Mouse (Mus musculus) WW6 (cell line): Measurements from ENCODE around the gene Morn1.

Experiments
- DNase-seq: peaks from one replicate; pipeline ENCODE4 v3.0.0-alpha.2; 2013; ENCODE audit warnings: low read depth, low spot score

Gene Morn1

GRCm38 (mm10) chr4:155086108-155087024, at the start of gene Morn1, which contains the start of gene Rer1:
TSS of gene Morn1 (plus strand) at chr4:155086577.
TSS of gene Rer1 (minus strand) at chr4:155086382.
- DNase-seq, result peak; percentile 98

- no peak for DNase-seq
Observed at GRCm38 (mm10) chr4:155040197-155040596, 46.2 kb upstream of the Morn1 start.

- no peak for DNase-seq
Observed at GRCm38 (mm10) chr4:155040696-155041095, 45.7 kb upstream of the Morn1 start.

- DNase-seq, result no peak
Observed at GRCm38 (mm10) chr4:155042606-155043288, 43.6 kb upstream of the Morn1 start.

DNA sequence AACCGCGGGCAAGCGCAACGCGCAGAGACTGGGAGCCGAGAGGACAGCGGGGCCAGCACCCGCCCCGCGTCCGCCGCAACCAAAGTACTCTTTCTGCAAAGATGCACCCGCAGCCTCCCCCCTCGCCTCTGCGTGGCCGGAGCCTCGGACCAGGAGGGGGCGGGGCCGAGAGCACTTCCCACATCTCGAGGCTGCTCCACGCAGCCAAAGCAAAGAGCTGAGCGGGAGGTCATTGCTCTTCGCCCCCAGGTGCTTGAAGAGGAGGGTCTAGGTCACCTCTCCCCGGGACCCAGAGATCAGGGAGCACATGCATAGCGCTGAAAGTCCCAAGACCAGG, 43.1 kb upstream of the Morn1 start:
- no peak for DNase-seq

GRCm38 (mm10) chr4:155046636-155047035, 39.7 kb upstream of the Morn1 start:
- no peak for DNase-seq

- no peak for DNase-seq
Observed at GRCm38 (mm10) chr4:155050116-155050515, 36.3 kb upstream of the Morn1 start.

- no peak for DNase-seq
Observed at GRCm38 (mm10) chr4:155056724-155057123, 29.7 kb upstream of the Morn1 start, which contains the start of gene Plch2. TSS of gene Plch2 (minus strand) at chr4:155056784.

DNA sequence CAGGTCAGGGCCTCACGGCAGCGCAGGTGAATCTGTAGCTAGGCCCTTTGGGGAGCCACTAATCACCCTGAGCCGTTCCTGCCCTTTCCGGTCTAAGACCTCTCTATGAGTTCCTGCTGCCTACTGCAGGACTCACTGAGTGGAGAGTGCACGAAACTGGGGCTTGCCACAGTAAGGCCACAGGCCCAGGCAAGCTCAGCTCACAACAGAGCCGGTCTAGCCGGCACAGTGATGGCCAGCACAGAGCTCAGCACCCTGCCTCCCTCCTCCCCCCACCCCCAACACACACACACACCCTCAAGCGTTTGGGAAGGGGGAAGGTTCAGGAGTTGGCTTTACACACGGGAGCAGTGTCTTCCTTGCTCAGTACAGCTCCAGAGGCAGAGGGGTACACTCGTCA, 28.1 kb upstream of the Morn1 start:
- no peak for DNase-seq

- DNase-seq, result no peak
Observed at GRCm38 (mm10) chr4:155063895-155064294, 22.5 kb upstream of the Morn1 start.

DNA sequence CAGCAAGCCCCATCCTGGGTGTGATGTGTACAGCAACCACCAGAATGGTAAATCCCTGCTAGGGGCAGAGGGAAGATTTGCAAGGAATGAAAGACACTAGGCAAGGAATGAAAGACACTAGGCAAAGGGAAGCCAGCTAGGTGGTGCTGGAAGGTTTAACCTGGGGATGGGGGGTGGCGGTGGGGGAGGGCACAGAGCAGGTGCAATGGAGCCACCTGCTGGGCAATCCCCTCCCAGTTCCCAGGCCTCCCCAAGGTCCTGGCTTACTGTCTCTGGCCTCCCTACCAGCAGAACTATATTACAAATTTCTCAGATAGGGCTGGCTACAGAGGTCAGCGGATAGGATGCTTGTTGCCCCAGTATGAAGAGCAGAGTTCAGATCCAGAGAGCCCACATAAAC, 21.9 kb upstream of the Morn1 start:
- no peak for DNase-seq

DNA sequence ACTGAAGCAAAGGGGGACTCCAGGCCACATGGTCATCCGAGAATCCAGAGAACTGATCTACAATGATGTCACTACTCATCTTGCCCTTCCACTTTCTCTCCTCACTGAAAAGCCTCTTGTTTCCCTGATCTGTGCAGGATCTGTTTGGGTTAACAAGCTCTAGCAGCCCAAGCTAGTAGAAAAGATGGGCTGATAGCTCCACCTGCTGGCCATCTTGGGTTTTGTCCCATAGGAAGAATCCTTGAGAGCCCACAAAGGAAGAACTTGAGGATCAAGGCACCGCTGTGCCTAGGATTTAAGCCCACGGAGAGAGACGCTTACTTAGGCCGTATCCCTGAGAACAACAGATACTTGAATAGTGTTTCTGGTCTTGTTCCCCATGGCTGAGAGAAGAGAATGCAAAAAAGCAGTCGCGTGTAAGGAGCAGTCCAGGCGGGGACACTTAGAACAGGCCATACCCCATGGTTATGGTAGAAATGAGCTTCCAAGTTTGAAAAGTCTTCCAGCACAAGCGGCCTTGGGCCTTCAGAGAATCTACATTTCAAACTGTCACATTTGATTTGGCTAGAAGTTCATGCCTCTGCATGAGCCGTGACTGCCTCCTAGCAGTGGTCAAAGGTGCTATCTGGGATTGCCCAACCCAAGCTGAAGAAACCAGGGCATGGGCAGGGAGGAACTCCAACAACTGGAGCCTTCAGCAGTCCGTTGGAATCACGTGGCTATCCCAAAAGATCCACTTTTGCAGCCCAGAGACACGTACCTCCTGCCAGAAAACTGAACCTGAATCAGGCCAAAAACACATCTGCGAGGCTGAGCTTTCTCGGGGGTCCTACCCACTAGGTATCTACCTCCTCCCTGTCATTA, 20.2 kb upstream of the Morn1 start:
- DNase-seq, result peak; percentile 76

DNA sequence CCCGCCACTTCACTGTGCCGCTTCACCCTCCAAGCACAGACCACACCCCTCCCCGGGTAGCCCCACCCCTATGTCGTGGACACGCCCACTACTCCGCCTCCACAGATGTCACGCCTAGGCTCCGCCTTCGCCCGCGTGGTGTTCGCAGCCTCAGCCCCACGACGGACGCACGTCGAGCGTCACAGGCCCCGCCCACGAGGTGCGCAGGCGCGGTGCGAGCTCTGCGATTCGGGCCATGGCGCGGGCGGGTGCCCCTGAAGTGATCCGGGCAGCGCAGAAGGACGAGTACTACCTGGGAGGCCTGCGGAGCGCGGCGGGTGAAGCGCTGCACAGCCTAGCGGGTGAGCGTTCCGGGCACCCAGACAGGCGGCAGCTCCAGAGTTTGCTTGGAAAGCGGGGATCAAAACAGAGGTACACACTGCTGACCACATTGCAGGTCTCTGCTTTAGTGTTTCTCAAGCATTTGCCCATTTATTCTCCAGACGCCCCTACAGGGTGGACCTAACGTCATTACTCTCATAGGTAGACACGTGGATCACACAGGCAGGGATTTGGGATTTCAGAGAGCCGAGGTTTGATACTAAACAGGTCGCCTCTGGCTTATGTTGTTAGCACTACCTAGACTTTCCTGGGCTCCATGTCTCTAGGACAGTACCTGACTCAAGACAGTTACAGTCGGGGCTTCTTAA, 19.4 kb upstream of the Morn1 start, which contains the start of gene Pex10:
Gene Pex10 (plus strand): TSS at position 183 of the 689 bp plus-strand sequence.
- peak; percentile 85 for DNase-seq

- DNase-seq, result no peak
Observed at GRCm38 (mm10) chr4:155068357-155068972, 17.9 kb upstream of the Morn1 start.

GRCm38 (mm10) chr4:155069191-155069590, 17.2 kb upstream of the Morn1 start:
- no peak for DNase-seq

- no peak for DNase-seq
Observed at GRCm38 (mm10) chr4:155070199-155070598, 16.2 kb upstream of the Morn1 start.

GRCm38 (mm10) chr4:155070921-155071320, 15.5 kb upstream of the Morn1 start:
- no peak for DNase-seq

DNA sequence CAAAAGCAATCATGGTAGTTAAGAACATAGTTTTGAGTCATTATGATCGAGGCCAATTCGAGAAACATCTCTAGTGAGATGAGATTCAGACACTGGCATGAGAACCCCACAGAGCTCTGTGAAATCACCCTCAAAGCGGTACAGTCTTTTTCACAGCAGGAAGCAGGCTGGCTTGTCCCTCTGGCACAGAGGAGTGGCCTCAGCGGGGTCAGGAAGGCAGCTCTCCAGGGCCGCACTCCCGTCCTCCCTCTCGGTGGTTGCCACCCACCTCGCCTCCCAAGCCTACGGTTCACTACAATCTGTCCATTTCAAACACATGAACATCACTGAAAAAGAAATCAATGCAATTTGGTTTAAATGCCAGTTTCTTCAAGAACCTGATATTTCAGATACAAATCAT, 12.0 kb upstream of the Morn1 start:
- no peak for DNase-seq

DNA sequence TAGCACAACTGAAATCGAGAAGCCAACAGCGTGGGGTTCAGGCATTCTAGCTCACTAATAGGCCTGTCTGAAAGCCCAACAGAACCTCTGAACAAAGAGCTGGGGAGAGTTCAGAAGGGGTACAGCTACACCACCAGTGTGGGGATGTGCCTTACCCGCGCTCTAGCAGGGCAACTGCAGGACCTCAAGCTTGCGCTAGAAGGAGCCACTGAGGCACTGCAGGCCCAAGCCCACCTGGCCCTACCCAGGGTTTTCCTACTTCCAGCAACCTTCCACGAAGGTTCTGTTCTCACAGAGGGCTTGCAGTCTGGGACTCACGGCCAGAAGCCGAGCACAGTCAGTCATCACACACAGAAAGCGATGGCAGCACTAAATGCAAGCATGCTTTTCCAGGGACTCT, 11.2 kb upstream of the Morn1 start:
- DNase-seq, result no peak

DNA sequence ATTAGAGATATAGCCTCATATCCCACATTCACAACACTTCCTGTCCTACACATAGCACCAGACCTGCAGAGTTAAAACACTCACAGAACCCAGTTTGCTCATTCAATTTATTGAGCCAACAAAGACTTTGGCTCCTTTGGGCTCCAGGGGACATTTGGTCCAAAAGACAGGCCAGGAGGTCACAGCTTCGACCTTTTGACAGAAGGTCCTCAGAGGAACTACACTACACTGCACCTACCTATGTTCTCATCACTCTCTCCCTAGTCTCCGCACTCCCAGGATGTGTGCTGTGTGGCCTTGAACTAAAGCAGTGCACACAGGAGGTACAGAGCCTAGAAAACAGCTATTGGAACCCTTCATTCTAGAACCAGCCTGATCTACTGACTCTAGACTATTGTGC, 10.6 kb upstream of the Morn1 start:
- DNase-seq, result no peak

GRCm38 (mm10) chr4:155076677-155077076, 9.7 kb upstream of the Morn1 start:
- DNase-seq, result no peak
